Mouse (Mus musculus): ENCODE results near the gene Nanos3. TPM values are rescaled to one million over a fixed set of nuclear protein-coding genes. Genes with fewer than 3 reads are reported as not detected.

Gene Nanos3
- polyA plus RNA-seq, 1 experiment: 1.1 TPM

GRCm38 (mm10) chr8:84205073-84205472 lies 20.1 kb upstream of the Nanos3 start:
- Histone ChIP-seq H3K79me2 (ENCODE audit: control insufficient read depth, insufficient read depth) (peaks cover 88% of the 10 kb centered on the region), H3K27me3 (ENCODE audit: control insufficient read depth, insufficient read depth, insufficient read length) (no peaks in the 10 kb centered on the region), H3K36me3 (ENCODE audit: control insufficient read depth, insufficient read depth) (peaks cover 69% of the 10 kb centered on the region), H3K4me3 (ENCODE audit: insufficient read depth, poor library complexity, severe bottlenecking) (no peak overlapping the region), H3K79me3 (ENCODE audit: low read depth) (peaks cover 71% of the 10 kb centered on the region), H3ac (ENCODE audit: control insufficient read depth, insufficient read length, low read depth) (no peak overlapping the region)
- TF ChIP-seq MYOG (IDR thresholded peaks at IDR 0.05; ENCODE audit: control insufficient read depth, extremely low read depth, insufficient read length) (no peak), CEBPB (IDR thresholded peaks at IDR 0.05; ENCODE audit: low read depth) (no peak), FOSL1 (IDR thresholded peaks at IDR 0.05; ENCODE audit: insufficient read depth, low read length, poor library complexity, severe bottlenecking) (no peak), MYOD1 (IDR thresholded peaks at IDR 0.05; ENCODE audit: control insufficient read depth, insufficient read length, low read depth) (no peak), MAX (IDR thresholded peaks at IDR 0.05) (no peak), CTCF (IDR thresholded peaks at IDR 0.05; ENCODE audit: control insufficient read depth, insufficient read depth, insufficient read length) (no peak), USF1 (IDR thresholded peaks at IDR 0.05; ENCODE audit: low read depth) (no peak)

DNA sequence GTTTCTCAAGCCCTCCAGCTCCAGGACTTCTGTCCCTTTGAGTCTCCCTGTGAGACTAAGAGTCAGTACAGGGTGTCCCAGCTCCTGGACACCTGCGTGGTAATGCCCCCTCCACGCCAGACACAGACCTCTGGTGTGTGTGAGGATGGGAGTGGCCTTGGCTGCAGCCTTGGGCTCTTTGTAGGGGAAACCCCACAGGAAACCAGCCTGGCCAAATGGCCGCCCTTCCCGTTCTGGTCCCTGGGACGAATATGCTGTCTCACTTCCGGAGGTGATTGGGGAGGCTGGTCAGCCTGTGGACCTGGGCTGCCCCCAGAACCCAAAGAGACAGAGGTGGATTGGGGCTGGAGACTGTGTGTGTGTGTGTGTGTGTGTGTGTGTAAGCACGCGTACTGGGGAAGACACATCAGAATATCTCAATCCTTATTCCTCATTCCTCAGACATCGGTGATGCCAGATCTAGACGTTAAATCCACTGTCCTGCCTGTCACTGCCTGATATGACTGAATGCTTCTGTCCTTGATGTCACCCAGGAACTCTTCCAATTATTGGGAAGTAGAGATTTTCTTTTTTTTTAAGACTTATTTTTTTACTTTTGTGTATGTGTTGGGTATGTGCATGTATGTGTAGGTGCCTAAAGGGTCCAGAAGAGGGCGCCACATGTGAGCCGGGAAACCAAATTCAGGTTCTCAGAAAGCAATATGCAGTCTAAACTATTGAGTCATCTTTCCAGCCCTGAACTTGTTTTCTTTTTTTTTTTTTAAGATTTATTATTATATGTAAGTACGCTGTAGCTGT lies 19.2 kb upstream of the Nanos3 start:
- Histone ChIP-seq H3K79me3 (ENCODE audit: low read depth) (peaks cover 67% of the 10 kb centered on the region), H3ac (ENCODE audit: control insufficient read depth, insufficient read length, low read depth) (peak overlapping the region; percentile 62), H3K27me3 (ENCODE audit: control insufficient read depth, insufficient read depth, insufficient read length) (no peaks in the 10 kb centered on the region), H3K79me2 (ENCODE audit: control insufficient read depth, insufficient read depth) (peaks cover 86% of the 10 kb centered on the region), H3K4me3 (ENCODE audit: insufficient read depth, poor library complexity, severe bottlenecking) (peak overlapping the region; percentile 93), H3K36me3 (ENCODE audit: control insufficient read depth, insufficient read depth) (peaks cover 63% of the 10 kb centered on the region)
- TF ChIP-seq MAX (IDR thresholded peaks at IDR 0.05) (no peak), CTCF (IDR thresholded peaks at IDR 0.05; ENCODE audit: control insufficient read depth, insufficient read depth, insufficient read length) (no peak), USF1 (IDR thresholded peaks at IDR 0.05; ENCODE audit: low read depth) (no peak), MYOG (IDR thresholded peaks at IDR 0.05; ENCODE audit: control insufficient read depth, extremely low read depth, insufficient read length) (no peak), MYOD1 (IDR thresholded peaks at IDR 0.05; ENCODE audit: control insufficient read depth, insufficient read length, low read depth) (no peak), FOSL1 (IDR thresholded peaks at IDR 0.05; ENCODE audit: insufficient read depth, low read length, poor library complexity, severe bottlenecking) (no peak), CEBPB (IDR thresholded peaks at IDR 0.05; ENCODE audit: low read depth) (no peak)

DNA sequence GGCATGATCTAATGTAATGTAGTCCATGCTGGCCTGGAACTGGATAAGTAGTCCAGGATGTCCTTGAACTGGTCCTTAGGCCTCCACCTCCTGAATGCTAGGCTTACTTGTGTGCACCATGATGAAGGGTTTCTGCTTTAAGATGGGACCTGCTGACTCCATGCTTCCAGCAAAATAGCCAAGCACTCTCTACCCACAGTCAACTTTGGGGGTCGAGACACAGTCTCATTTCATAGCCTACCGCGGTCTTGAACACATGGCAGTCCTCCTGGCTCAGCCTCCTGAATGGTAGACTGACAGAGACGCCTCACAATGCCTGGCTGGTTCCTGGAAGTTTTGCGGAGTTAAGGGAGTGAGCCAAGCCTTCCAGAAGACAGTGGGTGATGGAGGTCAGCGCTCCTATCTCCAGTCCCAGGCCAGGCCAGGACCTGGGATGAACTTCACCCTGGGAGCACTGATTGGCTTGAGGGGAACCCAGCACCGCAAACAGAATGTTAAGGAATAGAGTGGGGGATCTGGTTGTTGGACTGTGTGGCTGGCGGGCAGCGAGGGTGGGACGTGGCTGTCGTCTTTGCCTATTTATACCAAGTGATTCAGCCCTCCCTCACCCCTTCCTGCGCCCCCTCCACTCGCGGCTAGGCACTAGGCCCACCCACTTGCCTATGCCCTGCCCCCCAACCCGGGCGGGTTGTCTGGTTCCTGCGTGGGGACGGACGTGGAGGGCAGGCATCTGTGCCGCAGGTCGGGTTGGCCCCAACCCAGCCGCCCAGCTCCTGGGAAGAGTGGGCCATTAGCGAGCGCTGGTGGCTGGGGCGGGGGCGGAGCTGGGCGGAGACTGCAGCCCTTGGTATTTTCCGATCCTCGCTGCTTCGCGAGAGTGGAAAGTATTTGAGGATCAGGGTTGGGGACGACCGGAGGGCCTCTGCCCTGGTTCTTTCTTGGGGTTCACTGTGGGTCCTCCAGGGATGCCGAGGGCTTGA lies 18.2 kb upstream of the Nanos3 start:
- Histone ChIP-seq H3K79me3 (ENCODE audit: low read depth) (peaks cover 67% of the 10 kb centered on the region), H3K4me3 (ENCODE audit: insufficient read depth, poor library complexity, severe bottlenecking) (peak overlapping the region; percentile 93), H3K27me3 (ENCODE audit: control insufficient read depth, insufficient read depth, insufficient read length) (no peaks in the 10 kb centered on the region), H3K36me3 (ENCODE audit: control insufficient read depth, insufficient read depth) (peaks cover 53% of the 10 kb centered on the region), H3ac (ENCODE audit: control insufficient read depth, insufficient read length, low read depth) (peak overlapping the region; percentile 62), H3K79me2 (ENCODE audit: control insufficient read depth, insufficient read depth) (peaks cover 76% of the 10 kb centered on the region)
- TF ChIP-seq MAX (IDR thresholded peaks at IDR 0.05): peak; percentile 11
- TF ChIP-seq USF1 (IDR thresholded peaks at IDR 0.05; ENCODE audit: low read depth): no peak

DNA sequence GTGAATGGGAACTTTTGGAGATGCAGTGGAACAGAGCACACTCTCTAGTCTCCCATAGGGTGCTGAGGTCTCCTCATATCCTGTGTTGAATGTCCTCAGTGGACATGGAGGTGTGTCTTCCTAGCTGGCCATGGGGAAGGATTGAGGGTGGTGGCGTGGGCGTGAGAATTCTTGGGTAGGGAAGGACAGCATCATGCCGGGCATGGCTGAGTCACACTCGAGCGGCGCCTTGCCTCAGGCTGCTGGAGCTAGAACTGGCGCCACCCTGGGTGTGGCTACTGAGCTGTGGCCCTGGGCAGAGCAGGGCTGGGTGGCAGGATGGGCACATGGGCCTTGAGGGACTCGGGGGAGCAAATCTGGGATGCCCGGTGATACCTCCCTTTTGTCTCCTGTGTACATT lies 17.4 kb upstream of the Nanos3 start:
- H3K27me3 ChIP-seq (ENCODE audit: control insufficient read depth, insufficient read depth, insufficient read length): no peaks in the 10 kb centered on the region
- TF ChIP-seq MYOG (IDR thresholded peaks at IDR 0.05; ENCODE audit: control insufficient read depth, extremely low read depth, insufficient read length) (no peak), FOSL1 (IDR thresholded peaks at IDR 0.05; ENCODE audit: insufficient read depth, low read length, poor library complexity, severe bottlenecking) (peak; percentile 38), MAX (IDR thresholded peaks at IDR 0.05) (peak; percentile 87)
- peaks cover 61% of the 10 kb centered on the region for H3K79me3 ChIP-seq (ENCODE audit: low read depth)
- peak overlapping the region; percentile 97 for H3ac ChIP-seq (ENCODE audit: control insufficient read depth, insufficient read length, low read depth)
- H3K36me3 ChIP-seq (ENCODE audit: control insufficient read depth, insufficient read depth): peaks cover 46% of the 10 kb centered on the region
- peak overlapping the region; percentile 93 for H3K4me3 ChIP-seq (ENCODE audit: insufficient read depth, poor library complexity, severe bottlenecking)
- peaks cover 69% of the 10 kb centered on the region for H3K79me2 ChIP-seq (ENCODE audit: control insufficient read depth, insufficient read depth)

- H3ac ChIP-seq (ENCODE audit: control insufficient read depth, insufficient read length, low read depth): peak overlapping the region; percentile 97
- peaks cover 53% of the 10 kb centered on the region for H3K79me3 ChIP-seq (ENCODE audit: low read depth)
- peaks cover 61% of the 10 kb centered on the region for H3K79me2 ChIP-seq (ENCODE audit: control insufficient read depth, insufficient read depth)
- H3K36me3 ChIP-seq (ENCODE audit: control insufficient read depth, insufficient read depth): peaks cover 39% of the 10 kb centered on the region
- TF ChIP-seq MYOD1 (IDR thresholded peaks at IDR 0.05; ENCODE audit: control insufficient read depth, insufficient read length, low read depth) (no peak), MAX (IDR thresholded peaks at IDR 0.05) (peak; percentile 64)
- H3K27me3 ChIP-seq (ENCODE audit: control insufficient read depth, insufficient read depth, insufficient read length): no peaks in the 10 kb centered on the region
- peak overlapping the region; percentile 93 for H3K4me3 ChIP-seq (ENCODE audit: insufficient read depth, poor library complexity, severe bottlenecking)
Measured at GRCm38 (mm10) chr8:84201545-84202245, 16.7 kb upstream of the Nanos3 start.
